Mouse (Mus musculus): ENCODE results near the gene AB124611. TPM values are rescaled to one million over a fixed set of nuclear protein-coding genes. Genes with fewer than 3 reads are reported as not detected.

AB124611 gene
- polyA plus RNA-seq, 1 experiment from 2014 or later: 6.0 TPM

GRCm38 (mm10) chr9:21553607-21554273 is 27.8 kb downstream of the AB124611 start:
- 91% methylated on average over 6 of the region's 6 CpGs for WGBS
- Histone ChIP-seq H3K36me3 (peaks cover 31% of the 10 kb centered on the region), H3K27ac (no peak overlapping the region), H3K4me3 (no peak overlapping the region), H3K4me1 (peaks cover 13% of the 10 kb centered on the region), H3K9me3 (replicated peaks) (no peaks in the 10 kb centered on the region), H3K9ac (no peak overlapping the region), H3K4me2 (replicated peaks) (no peak overlapping the region), H3K27me3 (no peaks in the 10 kb centered on the region)
- no peak for ATAC-seq (ENCODE audit: low FRiP score)

DNA sequence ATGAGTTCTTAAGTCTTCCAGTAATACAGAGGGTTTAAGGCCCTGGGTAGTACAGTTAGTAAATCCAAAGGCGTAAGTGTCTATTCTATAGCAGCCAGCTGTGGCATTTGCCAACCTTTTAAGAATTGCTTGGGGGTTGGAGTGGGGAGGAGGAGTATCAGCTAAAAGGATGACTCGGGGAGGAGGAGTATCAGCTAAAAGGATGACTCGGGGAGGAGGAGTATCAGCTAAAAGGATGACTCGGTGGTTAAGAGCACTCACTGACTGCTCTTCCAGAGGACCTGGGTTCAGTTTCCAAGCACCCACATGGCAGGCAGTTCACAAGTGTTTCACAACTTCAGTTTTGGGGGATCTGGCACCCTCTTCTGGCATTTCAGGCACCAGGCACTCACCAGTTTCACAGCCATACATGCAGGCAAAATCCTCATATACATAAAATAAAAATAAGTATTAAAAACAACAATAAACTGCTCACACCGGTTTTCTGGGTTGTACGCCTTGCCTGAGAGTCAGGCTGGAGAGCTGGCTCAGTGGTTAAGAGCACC is 29.3 kb downstream of the AB124611 start:
- H3K4me1 ChIP-seq: peaks cover 7% of the 10 kb centered on the region; the same call in 1 of the 2 replicates
- no peak overlapping the region for H3K4me3 ChIP-seq
- H3K9ac ChIP-seq: no peak overlapping the region
- no peaks in the 10 kb centered on the region for H3K9me3 ChIP-seq (replicated peaks)
- ATAC-seq (ENCODE audit: low FRiP score): no peak
- H3K36me3 ChIP-seq: peaks cover 30% of the 10 kb centered on the region
- WGBS: 85% methylated on average over 6 of the region's 6 CpGs
- no peak overlapping the region for H3K4me2 ChIP-seq (replicated peaks)
- H3K27ac ChIP-seq: no peak overlapping the region
- no peaks in the 10 kb centered on the region for H3K27me3 ChIP-seq

GRCm38 (mm10) chr9:21556996-21557395 is 31.0 kb downstream of the AB124611 start:
- no peak overlapping the region for H3K4me3 ChIP-seq
- ATAC-seq (ENCODE audit: low FRiP score): no peak
- peaks cover 7% of the 10 kb centered on the region; the same call in 1 of the 2 replicates for H3K4me1 ChIP-seq
- no peak overlapping the region for H3K4me2 ChIP-seq (replicated peaks)
- no peak overlapping the region for H3K9ac ChIP-seq
- no peak overlapping the region for H3K27ac ChIP-seq
- no peaks in the 10 kb centered on the region for H3K27me3 ChIP-seq
- WGBS: 93% methylated on average over 2 of the region's 2 CpGs
- H3K9me3 ChIP-seq (replicated peaks): no peaks in the 10 kb centered on the region
- H3K36me3 ChIP-seq: peaks cover 27% of the 10 kb centered on the region

GRCm38 (mm10) chr9:21557556-21557955 is 31.6 kb downstream of the AB124611 start:
- Histone ChIP-seq H3K4me2 (replicated peaks) (no peak overlapping the region), H3K9me3 (replicated peaks) (no peaks in the 10 kb centered on the region), H3K27ac (no peak overlapping the region), H3K36me3 (peaks cover 27% of the 10 kb centered on the region), H3K4me3 (no peak overlapping the region), H3K27me3 (no peaks in the 10 kb centered on the region), H3K4me1 (peaks cover 7% of the 10 kb centered on the region; the same call in 1 of the 2 replicates), H3K9ac (no peak overlapping the region)
- ATAC-seq (ENCODE audit: low FRiP score): no peak
- 96% methylated on average over 2 of the region's 2 CpGs for WGBS

GRCm38 (mm10) chr9:21558366-21558765 is 32.4 kb downstream of the AB124611 start:
- Histone ChIP-seq H3K4me2 (replicated peaks) (no peak overlapping the region), H3K27ac (no peak overlapping the region), H3K36me3 (peaks cover 27% of the 10 kb centered on the region), H3K27me3 (no peaks in the 10 kb centered on the region), H3K4me3 (no peak overlapping the region), H3K4me1 (peaks cover 7% of the 10 kb centered on the region; the same call in 1 of the 2 replicates), H3K9ac (no peak overlapping the region), H3K9me3 (replicated peaks) (no peaks in the 10 kb centered on the region)
- 88% methylated on average over 4 of the region's 4 CpGs for WGBS
- ATAC-seq (ENCODE audit: low FRiP score): no peak

DNA sequence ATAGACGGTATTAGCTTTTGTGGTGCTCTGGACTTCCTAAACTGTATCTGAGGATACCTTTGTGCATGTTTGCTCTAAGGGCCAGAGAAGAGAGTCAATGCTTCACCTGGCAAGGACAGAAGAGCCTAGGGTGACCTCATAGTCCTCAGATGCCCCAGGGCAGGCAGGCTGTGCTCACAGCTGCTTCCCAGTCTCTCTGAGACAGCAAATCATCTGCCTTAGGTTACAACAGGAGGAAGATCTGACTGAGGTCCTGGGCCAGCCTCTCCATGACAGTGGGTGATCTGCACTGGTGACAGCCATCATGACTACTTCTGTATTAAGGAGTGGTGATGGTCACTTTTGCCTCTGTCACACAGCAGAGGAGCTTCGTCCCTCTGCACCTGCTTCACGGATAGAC is 33.2 kb downstream of the AB124611 start:
- no peak overlapping the region for H3K4me3 ChIP-seq
- H3K4me1 ChIP-seq: peaks cover 7% of the 10 kb centered on the region; the same call in 1 of the 2 replicates
- H3K9me3 ChIP-seq (replicated peaks): no peaks in the 10 kb centered on the region
- no peak for ATAC-seq (ENCODE audit: low FRiP score)
- H3K4me2 ChIP-seq (replicated peaks): no peak overlapping the region
- H3K27ac ChIP-seq: no peak overlapping the region
- H3K9ac ChIP-seq: no peak overlapping the region
- WGBS: 95% methylated on average over 3 of the region's 3 CpGs
- no peaks in the 10 kb centered on the region for H3K27me3 ChIP-seq
- peaks cover 25% of the 10 kb centered on the region for H3K36me3 ChIP-seq

DNA sequence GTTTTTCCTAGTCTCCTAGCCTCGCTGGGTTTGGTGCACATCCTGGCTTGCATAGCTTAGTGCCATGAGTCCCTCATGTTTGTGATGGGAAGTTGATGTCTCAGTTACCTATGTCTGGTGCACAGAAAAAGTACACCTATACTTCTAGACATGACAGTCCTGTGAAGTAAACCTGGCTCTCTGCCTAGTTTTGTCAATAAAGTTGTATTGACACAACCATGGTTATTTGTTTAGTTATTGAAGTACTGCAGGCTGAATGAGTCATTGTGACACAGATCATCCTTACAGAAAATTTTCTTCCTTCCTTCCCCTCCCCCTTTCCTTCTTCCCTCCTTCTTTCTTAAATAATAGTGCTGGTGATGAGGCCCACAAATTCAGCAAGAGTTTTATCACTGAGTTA is 38.4 kb downstream of the AB124611 start:
- Histone ChIP-seq H3K27ac (no peak overlapping the region), H3K4me3 (no peak overlapping the region), H3K9me3 (replicated peaks) (no peaks in the 10 kb centered on the region), H3K4me1 (no peaks in the 10 kb centered on the region), H3K9ac (no peak overlapping the region), H3K4me2 (replicated peaks) (no peak overlapping the region), H3K36me3 (peaks cover 15% of the 10 kb centered on the region; the same call in 1 of the 2 replicates), H3K27me3 (no peaks in the 10 kb centered on the region)
- no peak for ATAC-seq (ENCODE audit: low FRiP score)
- WGBS: 88% methylated on average over 1 of the region's 1 CpGs

GRCm38 (mm10) chr9:21565004-21565586 is 39.1 kb downstream of the AB124611 start:
- Histone ChIP-seq H3K9ac (no peak overlapping the region), H3K27me3 (no peaks in the 10 kb centered on the region), H3K36me3 (peaks cover 21% of the 10 kb centered on the region), H3K4me1 (no peaks in the 10 kb centered on the region), H3K9me3 (replicated peaks) (no peaks in the 10 kb centered on the region), H3K4me3 (no peak overlapping the region), H3K27ac (no peak overlapping the region), H3K4me2 (replicated peaks) (no peak overlapping the region)
- ATAC-seq (ENCODE audit: low FRiP score): no peak
- 89% methylated on average over 4 of the region's 4 CpGs for WGBS

GRCm38 (mm10) chr9:21566538-21566937 is 40.6 kb downstream of the AB124611 start:
- no peak overlapping the region; the same call in 1 of the 2 replicates for H3K9ac ChIP-seq
- H3K27ac ChIP-seq: no peak overlapping the region
- no peak overlapping the region for H3K4me3 ChIP-seq
- no peaks in the 10 kb centered on the region for H3K9me3 ChIP-seq (replicated peaks)
- no peak overlapping the region for H3K4me2 ChIP-seq (replicated peaks)
- H3K36me3 ChIP-seq: peaks cover 29% of the 10 kb centered on the region
- H3K27me3 ChIP-seq: no peaks in the 10 kb centered on the region
- ATAC-seq (ENCODE audit: low FRiP score): no peak
- H3K4me1 ChIP-seq: no peaks in the 10 kb centered on the region
- 82% methylated on average over 1 of the region's 1 CpGs for WGBS

GRCm38 (mm10) chr9:21567051-21567450 is 41.1 kb downstream of the AB124611 start:
- Histone ChIP-seq H3K36me3 (peaks cover 33% of the 10 kb centered on the region), H3K9ac (no peak overlapping the region), H3K4me2 (replicated peaks) (no peak overlapping the region), H3K27me3 (no peaks in the 10 kb centered on the region), H3K4me3 (no peak overlapping the region), H3K9me3 (replicated peaks) (no peaks in the 10 kb centered on the region), H3K27ac (no peak overlapping the region), H3K4me1 (no peaks in the 10 kb centered on the region)
- WGBS: 82% methylated on average over 2 of the region's 2 CpGs
- ATAC-seq (ENCODE audit: low FRiP score): no peak

DNA sequence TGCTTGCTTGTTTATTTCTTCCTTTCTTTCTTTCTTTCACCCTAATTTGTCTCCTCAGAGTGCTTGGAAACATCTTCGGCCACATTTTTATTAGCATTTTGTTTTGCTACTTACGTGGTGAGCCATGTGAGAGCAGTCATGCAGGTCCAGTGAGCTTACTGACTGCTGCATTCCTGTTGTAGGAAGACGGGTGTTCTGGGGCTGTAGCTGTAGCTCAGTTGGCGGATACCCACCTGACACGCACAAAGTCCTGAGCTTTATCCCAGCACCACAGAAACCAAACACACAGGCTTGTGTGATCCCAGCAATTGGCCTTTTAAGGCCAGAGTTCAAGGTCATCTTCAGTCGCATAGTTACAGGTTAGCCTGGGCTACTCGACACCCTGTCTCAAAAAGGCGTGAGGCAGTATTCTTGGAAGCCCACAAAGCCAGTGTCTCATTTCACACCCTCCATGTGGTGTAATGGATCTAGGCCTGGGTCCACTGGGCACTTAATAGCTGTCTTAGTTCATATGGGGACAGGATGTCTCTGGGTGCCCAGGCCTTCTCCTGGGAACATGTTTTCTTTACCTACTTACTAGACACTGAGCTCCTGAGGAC is 42.8 kb downstream of the AB124611 start:
- WGBS: 94% methylated on average over 8 of the region's 8 CpGs
- H3K4me2 ChIP-seq (replicated peaks): no peak overlapping the region
- no peaks in the 10 kb centered on the region for H3K4me1 ChIP-seq
- H3K36me3 ChIP-seq: peaks cover 47% of the 10 kb centered on the region
- no peak overlapping the region for H3K4me3 ChIP-seq
- H3K27ac ChIP-seq: no peak overlapping the region
- H3K9ac ChIP-seq: no peak overlapping the region
- H3K27me3 ChIP-seq: no peaks in the 10 kb centered on the region
- H3K9me3 ChIP-seq (replicated peaks): no peaks in the 10 kb centered on the region
- no peak for ATAC-seq (ENCODE audit: low FRiP score)

DNA sequence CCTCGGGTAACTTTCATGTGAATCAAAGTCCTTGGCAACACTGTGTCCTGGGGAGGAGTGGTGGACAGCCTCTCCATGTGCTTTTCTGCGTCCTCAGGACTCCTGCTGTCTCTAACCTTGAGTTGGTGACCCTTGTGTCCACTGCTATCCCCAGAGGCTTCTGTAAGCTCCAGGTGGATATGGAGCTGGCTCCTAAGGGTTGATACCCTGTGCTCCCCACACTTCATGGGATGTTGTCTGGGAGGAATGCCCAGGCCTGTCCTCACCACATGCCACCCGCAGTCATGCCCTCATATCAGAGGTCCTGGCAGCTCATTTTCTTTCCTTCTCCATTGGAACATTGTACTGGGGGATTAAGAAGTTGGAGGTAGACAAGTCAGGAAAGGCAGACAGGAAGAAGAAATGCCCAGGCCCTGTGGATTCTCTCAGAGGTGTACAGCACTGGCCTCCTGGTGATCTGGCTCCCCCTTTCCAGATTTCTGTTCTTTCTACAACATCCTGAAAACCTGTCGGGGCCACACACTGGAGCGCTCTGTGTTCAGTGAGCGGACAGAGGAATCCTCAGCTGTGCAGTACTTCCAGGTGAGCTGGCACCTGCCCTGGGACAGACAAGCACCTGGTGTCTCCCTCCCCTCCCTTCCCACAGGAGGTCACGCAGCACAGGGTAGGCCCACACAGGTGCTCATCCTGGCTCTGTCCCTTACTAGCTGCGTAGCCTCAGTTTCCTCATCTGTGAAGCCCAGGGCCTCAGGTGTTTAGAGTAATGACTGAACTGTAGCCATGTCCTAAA is 48.2 kb downstream of the AB124611 start:
- peak; percentile 40; the same call in 1 of the 2 replicates for ATAC-seq (ENCODE audit: low FRiP score)
- peaks cover 88% of the 10 kb centered on the region for H3K36me3 ChIP-seq
- 94% methylated on average over 8 of the region's 8 CpGs for WGBS
- H3K4me1 ChIP-seq: no peaks in the 10 kb centered on the region; the same call in 1 of the 2 replicates
- no peak overlapping the region for H3K4me2 ChIP-seq (replicated peaks)
- no peaks in the 10 kb centered on the region for H3K9me3 ChIP-seq (replicated peaks)
- no peaks in the 10 kb centered on the region for H3K27me3 ChIP-seq
- H3K4me3 ChIP-seq: no peak overlapping the region
- H3K27ac ChIP-seq: no peak overlapping the region
- no peak overlapping the region for H3K9ac ChIP-seq

All from hindbrain, embryonic 12.5 days (tissue).